Mouse (Mus musculus) ovary, postnatal 36 days (tissue): ENCODE data around the gene Gab2.

Experiments
- DNase-seq: peaks from one replicate; pipeline ENCODE4 v3.0.0; 2022; ENCODE audit warnings: low spot score, mixed read lengths

The Gab2 gene

DNA sequence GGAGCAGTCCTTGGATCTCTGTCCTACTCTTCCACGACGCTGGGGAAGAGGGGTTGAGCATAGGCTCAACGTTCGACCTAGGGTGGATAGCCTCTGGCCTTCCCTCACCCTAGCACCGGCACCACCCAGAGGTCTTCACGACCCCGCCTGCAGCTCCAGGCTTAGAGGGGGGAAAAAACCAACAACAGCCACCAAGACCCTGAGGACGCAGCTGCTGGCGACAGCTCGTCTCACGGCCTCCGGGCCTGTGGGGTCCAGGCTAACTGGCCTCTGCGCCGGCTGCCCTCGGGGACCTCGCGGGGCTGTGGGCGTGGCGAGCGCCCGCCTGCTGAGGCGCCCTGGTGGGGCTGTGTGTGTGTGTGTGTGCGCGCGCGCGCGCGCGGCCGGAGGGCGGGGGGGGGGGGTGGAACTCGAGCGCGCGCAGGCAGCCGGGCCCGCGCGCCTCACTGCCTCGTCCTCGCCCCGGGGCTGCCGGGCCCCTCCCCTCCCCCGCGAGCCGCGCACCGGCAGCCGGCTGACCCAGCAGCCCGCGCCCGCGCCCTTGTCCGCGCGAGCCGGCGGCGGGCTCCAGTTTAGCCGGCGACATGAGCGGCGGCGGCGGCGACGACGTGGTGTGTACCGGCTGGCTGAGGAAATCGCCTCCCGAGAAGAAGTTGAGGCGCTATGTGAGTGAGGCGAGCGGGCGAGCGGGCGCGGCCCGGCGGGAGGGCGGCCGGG lies at the start of gene Gab2:
Gene Gab2 (plus strand): TSS at position 345 of the 717 bp plus-strand sequence.
- DNase-seq = peak; percentile 81

DNA sequence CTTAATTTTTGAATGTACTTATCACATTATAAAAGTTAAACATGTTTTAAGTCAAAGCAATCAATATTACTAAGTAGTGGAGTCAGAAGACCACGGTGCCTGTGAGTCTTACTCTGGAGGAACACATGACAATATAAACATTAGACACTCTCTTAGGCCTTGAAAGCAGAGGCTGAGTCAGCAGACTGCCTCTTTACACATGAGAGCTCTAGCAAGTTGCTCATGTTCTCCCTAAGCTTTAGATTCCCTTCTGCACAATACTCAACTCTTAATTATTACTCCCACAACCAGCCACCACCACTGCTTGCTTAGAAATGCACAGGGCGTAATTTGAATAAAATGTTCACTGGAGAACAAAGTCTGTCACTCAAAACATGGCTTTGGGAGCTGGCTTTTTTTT lies 49.0 kb upstream of the Gab2 start:
- DNase-seq = no peak

DNA sequence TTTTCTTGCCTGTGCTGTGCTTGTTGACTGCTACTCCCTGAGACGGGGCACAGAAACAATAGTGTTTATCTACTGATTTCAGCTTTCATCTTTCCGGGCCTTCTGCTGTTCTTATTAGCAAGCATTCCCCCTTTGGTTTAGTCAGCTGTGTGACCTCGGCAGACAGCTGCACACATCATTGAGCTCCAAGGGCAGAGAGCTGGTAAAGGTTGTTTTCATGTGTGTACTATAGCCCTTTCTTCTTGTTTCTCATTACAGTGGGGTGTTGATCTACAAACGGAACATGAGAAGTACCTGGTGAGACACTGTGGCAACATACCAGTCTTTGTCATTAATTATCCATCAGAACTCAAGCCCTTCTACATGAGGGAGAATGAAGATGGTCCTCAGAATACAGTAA lies 41.7 kb upstream of the Gab2 start:
- DNase-seq = peak; percentile 14

DNA sequence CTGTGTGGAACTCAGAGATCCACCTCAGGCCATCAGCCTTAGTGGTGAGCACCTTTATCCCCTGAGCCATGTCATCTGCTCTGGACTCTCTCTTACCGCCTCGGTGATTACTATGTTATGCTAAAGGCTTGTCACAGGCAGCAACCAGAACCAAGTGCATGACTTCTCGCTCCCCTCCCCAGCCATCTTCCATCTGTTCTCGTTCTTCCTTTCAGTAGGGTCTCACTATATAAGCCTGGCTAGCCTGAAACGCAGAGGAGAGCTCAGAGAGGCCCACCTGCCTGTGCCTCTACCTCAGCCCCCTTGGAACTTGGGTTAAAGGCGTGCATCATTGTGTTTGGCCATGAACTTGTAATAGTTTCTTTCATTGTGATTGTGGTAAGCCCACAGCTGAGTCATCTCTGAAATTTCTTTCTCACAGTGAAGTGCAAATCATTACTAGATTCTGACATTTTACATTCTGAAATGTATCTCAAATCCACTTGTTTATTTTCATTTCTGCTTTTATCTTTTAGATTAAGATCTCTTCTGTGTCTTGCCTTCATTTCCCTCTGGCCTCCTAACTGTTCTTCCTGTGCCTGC lies 39.4 kb upstream of the Gab2 start:
- DNase-seq = no peak

DNA sequence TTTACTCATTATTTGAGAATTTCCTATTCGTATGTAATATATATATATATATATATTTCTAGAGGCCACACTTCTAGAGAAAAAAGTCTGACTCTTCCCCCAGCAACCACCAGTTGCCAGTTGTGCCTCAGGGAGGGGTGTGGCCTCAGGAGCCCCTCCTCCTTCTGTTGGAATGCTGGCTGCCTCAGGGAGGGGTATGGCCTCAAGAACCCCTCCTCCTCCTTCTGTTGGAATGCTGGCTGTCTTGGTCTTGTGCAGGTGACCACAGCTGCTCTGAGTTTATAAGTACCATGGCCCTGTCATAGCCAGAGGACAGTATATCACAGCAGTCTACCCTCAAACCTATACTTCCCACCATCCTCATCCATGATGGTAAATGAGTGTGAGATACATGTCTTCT lies 38.4 kb upstream of the Gab2 start:
- DNase-seq = no peak

DNA sequence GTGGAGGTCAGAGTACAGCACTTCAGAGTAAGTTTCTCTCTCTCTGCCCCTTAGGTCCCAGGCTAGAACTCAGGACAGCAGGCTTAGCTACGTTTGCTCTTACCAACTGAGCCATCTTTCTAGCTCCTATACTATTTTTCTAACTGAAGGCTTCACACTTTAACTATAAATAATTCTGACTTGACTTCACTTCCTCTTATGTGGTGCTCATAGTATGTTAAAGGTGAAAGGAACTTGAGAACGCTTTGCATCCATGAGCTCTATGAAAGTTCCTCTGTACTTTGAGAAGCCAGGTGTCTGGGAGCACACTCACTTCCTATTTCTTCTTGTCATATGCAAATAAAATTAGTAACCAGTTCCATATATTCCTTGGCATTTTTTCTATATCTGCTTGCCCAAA lies 20.4 kb upstream of the Gab2 start:
- DNase-seq = no peak

DNA sequence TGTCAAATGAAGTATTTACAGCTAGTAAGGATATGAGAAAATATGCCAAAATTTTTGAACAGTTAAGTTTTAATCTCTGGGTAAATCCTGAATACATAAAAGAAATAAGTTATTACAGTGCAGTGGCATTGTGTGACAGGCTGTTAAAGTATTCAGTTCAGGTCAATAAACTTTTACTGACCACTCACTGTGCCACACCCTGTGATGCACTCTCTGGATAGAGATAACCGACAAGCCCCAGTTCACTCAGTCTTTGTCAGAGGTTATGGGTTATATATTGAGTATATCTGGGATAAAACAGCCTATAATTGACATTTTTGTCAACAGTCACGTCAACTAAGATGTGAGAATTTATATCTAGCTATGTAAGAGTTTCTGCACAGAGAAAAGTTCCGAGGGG lies 9.9 kb upstream of the Gab2 start:
- no peak for DNase-seq

DNA sequence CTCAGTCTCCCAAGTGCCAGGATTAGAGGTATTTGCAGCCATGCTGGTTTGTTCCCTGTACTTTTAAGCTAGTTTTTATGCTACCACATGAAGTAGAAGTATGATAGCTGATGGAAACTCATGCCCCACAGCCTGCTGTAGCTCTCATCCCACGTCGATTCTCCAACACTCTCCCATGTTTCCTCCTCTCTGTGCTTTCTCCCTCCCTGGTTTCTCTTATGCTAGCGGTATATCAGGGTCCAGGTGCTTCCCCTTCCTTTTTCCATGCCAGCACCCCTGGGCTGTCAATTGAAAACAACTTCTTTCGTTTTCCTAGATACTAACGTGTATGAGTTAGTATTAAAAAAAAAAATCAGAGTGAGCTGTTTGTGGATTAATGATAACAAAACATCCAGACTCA lies 9.3 kb upstream of the Gab2 start:
- DNase-seq = no peak

DNA sequence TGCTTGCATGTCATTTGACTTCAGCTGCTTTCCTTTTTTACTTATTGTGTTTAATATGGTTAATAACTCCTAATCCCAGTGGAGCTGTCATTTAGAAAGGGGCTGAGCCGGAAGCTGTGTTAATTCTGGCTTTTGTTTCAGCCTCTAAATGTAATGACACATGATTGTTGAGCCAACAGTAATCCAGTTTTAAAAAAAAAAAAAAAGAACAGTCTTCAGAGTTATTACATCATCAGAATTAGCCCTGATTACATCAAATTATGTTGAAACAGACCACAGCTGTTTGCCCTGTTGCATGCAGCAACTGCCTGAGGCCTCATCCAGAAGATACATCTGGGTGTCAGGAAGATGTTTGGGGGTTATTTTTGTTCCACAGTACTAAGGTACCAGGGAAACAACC lies 6.4 kb upstream of the Gab2 start:
- DNase-seq = no peak

DNA sequence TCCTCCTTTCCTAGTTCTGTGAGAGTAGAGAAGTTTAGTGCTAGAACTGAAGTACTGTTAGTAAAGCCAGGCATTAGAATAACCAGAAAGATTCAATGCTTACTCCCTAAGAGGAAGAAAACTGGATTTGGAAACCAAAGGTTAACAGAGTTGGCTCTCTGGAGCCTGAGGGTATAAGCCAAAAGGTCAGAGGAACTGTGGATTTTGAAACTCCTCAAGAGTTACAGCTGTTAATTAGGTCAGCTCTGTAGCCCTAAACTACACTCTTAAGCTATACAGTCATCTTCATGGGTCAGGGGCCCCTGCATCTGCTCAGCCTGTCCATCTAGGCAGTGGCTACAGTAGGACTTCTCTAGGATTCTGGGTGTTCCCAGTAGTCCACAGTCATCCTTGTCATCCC lies 4.4 kb upstream of the Gab2 start:
- no peak for DNase-seq

DNA sequence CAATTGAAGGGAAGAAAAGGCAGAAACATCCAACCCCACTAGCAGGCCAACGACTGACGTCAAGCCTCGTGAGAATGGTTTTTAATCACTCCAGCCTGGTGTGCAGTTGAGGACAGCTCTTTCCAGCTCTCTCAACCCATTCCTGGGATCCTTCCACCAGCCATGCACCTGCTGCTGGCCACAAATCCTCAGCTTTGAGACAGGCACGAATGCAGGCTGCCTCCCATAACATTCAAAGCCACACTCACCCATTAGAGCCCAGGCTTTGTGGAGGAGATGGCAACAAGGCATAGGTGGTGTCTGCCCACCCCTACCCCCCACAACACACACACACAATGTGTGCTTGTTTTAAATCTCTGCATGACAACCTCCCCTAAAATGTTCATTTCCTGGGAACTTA lies 2.7 kb upstream of the Gab2 start:
- no peak for DNase-seq

DNA sequence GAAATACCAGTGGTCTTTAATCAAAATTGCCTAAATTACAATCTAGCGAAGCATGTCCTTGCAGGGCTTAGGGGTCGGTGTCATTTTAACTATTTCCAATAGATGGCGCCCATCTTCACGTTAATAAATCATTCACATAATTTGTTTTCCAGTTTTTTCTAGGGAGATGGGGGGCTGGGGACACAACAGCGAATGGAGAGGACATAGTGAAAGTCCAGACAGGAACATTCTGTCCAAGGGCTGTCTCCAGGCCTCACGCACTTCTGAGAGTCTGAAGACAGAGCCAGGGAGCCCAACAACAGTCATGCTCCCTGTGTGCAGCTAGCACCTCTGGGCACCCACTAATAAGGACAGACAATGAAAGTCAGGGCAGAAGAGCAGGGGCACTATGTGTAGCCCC lies 2.2 kb upstream of the Gab2 start:
- DNase-seq = no peak

DNA sequence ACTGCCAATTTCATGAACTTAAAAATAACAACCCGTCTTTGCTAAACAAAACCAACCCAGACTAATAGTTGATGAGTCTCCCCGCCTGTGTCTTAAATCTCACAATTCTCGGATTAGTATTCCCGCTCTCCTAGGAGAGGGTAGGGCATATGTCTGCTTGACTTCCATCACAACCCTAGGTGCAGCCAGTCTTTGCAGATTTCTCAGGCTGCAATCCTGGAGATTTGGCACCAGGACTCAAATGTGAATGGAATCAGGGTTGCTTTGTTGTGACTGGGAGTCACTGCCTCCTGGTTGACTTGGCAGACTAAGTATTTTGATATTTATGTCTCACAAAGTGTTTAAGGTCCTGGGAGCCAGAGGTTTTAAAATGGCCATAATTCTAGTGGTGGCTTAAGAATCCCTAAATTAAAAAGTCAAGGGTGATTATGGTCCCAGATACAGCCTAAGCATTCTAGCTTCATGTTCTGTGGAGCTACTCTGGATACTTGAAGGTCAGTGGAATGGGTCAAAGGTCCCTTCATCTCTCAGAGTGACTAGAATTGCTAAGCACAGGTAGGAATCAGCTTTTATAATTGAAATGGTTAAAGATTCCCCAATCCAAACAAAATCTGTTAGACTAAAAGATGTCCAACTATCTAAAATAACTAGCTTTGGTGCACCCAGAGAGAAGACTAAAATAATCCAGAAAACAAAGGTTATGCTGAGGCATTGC lies 1.6 kb upstream of the Gab2 start:
- no peak for DNase-seq

DNA sequence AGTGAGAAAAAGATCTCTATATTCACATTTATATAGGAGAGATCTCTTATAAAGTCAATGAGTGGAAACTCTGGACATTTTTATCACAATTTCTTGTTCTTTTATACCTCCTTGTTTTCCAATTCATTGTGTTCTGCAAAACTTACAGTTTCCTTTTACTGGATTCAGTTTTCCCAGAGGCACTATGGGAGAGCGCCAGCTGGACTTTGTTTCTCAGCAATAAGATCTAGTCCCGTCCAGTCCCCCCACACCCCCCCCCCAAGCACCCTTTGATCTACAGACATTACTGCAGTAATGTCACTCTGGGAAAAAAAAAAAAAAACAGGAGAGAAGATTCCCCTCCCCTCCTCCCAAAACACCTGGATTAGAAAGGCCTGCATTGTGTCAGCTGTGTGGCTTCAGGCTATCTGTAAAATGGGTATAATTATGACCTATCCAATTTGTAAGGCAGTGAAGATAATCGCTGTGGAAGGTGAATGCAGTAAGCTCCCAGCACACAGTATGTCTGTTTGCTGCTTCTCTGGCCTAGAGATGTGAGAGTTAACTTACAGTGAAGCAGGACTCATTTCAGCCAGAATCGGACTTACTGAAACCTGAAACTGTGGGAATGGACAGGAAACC lies 655 bp upstream of the Gab2 start:
- no peak for DNase-seq

DNA sequence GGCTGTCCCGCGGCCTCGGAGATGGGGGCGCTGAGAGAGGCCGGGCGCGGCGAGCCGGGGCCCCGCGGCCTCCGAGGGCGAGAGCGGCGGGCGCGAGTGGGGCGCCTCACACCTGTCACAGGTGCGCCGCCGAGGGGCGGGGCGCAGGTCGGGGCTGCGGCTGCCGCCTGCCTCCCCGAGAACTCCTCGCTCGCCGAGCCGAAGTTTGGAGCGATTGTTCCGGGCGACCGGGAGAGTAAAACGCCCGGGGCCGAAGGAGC lies 503 bp downstream of the Gab2 start:
- no peak for DNase-seq

DNA sequence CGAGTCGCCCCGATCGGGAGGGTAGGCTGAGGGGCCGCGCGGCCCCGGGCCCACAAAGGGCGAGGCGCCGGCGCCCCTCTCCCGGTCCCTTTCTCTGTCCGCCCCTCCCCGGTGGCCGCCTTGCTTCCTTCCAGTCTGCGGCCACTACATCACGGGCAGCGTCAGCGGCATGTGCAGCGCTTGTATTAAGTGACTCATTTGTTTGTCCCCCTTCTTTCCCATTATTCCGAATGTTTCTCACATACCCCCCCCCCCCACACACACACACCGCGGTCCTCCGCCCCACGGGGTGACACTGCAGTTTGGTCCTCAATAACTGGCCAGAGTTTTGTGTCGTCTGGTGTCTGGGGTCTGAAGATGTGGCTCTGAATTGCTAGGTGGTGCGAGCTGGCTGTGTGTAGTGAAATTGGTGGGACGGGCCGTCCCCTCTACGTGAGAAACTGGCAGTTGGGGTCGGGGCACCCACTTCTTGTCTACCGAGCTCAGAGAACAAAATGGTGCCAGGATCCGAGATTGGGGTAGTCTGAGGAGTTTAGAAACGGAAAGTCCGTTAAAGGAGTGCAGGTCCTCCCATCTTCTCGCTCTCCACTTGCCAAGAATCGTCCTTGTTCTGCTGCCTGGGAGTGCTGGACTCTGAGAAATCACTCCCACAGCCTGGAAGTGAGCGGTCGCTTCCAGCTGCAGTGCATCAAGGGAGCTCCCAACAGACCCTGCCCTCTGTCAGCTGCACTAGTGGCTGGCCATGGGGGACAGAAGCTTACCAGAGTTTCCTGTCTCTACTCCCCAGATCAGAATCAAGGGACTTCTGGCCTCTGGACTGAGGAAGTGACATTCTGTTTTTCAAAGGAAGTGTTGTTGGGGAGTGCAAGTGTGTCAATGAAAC lies 1.1 kb downstream of the Gab2 start:
- peak; percentile 65 for DNase-seq

DNA sequence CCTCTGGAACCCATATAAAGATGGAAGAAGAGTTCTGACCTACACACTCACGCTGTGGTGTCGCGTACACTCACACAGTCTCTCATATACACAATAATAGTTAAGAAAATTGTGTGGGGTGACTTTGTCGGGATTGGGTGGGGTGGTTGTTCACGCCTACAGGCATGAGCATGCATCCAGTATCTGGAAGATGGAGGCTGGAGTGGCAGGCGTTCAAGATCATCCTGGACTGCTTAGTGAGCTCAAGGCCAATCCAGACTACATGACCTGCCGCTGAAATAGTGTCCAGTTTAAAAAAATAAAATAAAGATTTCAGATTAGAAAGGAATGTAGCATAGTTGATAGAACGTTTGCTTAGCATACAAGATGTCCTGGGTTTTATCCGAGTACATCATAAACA lies 2.2 kb downstream of the Gab2 start:
- peak; percentile 63 for DNase-seq

DNA sequence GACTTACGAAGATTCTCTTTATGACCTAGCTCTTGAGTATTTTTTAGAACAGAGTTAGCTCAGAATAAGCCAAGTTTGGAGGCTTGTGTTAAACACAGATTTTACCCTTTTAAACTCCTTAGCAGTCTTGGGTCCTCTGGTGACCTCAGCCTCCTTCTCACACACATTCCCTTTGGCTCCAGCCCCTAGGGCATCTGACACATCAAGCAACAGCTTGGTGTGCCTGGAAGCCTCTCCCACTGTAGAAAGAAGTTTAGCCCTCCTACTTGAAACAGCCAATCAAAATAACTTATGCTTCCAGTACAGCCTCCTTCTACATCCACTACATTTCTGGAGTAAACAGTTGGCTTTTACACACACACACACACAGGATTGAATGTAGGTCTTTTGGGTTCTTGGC lies 2.8 kb downstream of the Gab2 start:
- DNase-seq = no peak

DNA sequence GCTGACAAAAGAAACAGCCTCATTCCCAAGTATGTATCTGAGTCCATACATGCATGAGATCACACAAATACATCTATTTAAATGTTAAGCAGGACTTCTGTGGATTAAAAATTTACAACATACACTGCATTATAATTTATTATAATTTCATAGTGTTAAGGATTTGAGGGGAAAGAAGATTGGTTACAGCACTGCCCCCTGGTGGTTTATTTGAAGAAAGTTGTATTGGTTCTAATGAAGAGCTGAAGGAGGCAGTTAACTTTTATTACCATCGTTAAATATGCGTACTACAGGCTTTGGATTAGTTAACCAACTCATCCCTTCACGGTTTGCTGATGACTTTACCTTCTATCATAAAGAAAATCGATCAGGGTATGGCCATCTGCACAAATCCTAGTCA lies 3.9 kb downstream of the Gab2 start:
- no peak for DNase-seq

DNA sequence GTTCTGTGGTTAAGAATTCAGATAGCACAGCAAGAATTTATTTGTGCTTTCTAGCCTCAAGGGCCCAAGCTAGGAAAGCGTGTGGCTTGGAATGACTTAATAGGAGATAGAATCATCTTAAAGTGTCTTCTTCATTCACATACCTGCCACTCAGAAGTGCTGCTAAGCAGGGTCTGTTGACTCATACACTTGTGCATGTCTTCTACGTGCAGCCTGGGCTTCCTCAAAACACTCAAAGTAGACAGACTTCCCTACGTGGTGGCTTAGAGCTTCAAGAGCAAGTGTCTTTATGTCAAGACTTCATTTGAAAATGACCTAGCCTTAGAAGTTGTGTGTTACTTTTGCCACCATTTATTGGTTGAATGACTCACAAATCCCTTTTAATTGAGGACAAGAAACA lies 12.9 kb downstream of the Gab2 start:
- no peak for DNase-seq

DNA sequence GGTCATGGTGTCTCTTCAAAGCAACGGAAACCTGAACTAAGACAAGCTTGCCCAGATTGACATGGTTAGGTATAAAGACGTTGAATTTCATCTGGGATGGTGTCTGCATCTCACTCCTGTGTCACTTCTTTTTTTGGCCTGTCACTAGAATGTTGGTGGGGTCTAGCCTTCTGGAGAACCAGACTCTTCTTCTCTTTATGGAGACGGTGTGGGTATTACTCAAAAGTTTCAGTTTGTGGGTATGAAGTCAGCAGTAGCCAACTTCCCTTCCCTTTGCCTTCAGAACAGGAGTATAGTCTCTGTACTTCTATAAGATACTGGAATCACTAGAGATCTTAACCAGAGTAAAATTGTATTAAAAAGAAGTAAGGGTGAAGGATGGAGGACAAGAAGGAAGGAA lies 26.7 kb downstream of the Gab2 start:
- no peak for DNase-seq

DNA sequence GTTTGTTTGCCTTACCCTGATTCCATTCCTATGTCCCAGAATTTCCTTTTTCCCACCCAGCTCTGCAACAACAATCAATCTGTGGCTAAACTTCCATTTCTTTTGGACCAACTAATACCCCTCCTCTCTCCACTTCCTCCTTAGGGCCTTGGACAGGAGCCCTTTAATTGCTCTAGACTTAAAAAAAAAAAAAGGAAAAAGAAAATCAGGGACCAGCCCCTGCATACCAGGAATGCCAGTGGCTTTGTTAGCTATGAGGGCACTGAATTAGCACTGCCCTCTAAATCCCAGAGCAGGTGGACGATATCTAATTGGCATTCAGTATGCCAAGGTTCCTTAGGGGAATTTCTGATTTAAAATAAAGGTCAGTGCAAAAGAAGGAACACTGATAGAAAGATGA lies 47.6 kb downstream of the Gab2 start:
- no peak for DNase-seq

DNA sequence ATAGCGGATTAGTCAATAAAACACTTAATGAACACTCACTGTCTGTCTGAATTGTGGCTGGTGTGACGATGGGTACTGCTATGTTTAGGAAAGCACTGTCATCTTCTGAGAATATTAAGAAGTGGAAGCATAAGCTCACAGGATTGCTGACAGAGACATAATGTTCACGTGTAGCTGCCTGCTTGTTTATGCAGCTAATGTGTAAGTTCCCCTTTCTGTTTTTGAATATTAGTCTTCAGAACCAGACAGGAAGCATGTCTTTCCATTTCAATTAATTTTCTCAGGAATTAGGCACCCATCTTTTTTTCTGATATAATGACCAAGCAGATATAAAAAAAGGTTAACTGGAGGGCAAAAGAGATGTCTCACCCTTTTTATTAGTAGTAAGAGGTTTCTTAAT lies 55.1 kb downstream of the Gab2 start:
- DNase-seq = no peak
